Mouse (Mus musculus): ENCODE measurements at regions not wholly inside any gene's neighbourhood (a gene's known extent, or its start where the extent isn't known, plus 50 kb on each side); places are given as distances from the start of the nearest gene placed in this dataset.
"Not testable (repeated sequence)": the region's sequence is repeated elsewhere in the genome, so short reads cannot be mapped to it uniquely, and the experiment has no call there.

DNA sequence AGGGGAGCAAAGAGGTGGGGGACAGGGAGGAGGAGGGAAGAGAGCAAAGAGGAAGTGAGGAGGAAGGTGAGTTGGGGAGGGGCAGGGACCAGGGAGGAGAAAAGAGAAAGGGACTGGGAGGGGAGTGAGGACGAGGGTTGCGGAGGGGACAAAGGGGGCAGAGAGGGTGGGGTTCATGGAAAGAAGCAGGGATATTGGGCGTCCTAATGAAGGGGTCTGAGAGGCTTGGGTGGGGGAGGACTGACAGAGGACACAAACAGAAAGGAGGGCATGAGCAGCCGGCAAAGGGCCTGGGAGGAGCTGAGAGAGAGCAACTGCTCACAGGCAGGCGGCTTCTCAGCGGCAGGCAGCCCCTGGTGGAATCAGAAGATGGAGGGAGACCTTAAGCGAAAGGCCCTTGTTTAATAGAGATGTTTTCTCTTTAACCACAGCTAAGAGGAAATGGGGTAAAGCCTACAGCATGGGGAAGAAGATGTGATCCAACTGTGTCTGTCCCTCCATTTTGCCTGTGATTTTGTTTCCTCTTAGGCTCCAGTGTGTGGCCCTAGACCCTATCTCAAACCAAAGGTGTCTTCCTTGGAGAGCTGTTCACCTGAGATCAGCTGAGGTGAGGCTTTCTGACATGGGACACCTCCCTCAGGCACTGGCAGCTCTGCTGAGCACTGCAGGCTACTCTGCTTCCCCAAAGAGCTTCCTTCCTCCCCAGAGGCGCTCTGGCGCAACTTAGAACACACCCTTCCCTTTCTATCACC is 203.1 kb downstream of the Pten start:
- in situ Hi-C loops (cut with MboI; ENCODE audit: unreplicated experiment in 2 of 2) = no loop called here

DNA sequence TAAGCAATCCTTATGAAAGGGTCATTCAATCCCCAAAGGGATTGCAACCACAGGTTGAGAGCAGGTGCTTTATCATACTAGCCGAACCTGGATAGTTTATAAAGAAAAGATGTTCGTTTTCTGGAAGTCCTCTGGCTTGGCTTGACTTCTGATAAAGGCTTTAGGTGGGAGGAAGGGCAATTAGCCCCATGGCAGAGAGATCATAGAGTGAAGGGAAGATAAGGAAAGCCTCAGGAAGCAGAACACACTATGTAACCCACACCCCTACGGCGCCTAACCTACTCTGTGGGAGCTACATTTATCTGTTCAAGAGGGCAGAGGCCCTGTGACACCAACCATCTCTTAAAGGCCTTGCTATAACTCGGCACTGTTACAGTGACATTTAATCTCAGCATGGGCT is 204.2 kb downstream of the Pten start:
- in situ Hi-C loops (cut with MboI; ENCODE audit: unreplicated experiment in 2 of 2) = no loop called here

DNA sequence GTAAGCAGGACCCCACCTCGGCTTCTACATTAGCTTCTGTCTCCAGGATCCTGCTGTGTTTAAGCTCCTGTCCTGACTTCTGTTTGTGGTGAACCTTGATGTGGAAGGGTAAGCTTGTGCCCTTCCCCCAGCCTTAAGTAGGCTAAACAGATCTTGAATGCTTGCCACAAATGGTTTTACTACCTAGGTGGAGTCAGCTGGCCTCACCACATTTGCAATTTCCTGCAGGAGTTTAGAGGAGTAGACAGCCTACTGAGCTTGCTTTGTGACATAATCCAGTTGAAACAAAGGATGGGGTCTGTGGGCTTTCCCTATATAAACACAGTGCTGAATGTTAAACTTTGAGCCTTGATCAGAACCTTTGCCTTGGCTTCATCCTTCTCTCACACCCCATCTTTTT is 206.7 kb downstream of the Pten start:
- in situ Hi-C loops (cut with MboI; ENCODE audit: unreplicated experiment in 2 of 2) = no loop called here

DNA sequence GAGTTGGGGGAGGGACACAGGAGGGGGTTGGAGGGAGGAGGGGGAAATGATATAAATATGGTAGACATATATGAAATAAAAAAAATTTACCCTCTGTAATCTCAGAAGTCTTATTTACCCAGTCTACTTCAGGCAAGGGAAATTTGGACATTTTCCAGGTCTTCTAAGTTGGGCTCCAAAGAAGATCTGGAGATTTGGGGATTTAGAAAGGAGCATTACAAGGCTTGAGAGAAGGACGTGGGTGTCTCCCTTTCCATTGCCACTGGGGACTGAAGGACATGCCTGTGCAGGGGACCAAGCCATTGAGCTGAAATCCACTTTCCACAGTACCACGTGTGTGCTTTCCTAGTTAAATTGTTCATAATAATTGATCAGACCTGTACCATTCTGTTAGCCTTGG is 208.2 kb downstream of the Pten start:
- in situ Hi-C loops (cut with MboI; ENCODE audit: unreplicated experiment in 2 of 2) = no loop called here

- in situ Hi-C loops (cut with MboI; ENCODE audit: unreplicated experiment in 2 of 2) = no loop called here
Observed at GRCm38 (mm10) chr19:32969213-32969776, 212.0 kb downstream of the Pten start.

DNA sequence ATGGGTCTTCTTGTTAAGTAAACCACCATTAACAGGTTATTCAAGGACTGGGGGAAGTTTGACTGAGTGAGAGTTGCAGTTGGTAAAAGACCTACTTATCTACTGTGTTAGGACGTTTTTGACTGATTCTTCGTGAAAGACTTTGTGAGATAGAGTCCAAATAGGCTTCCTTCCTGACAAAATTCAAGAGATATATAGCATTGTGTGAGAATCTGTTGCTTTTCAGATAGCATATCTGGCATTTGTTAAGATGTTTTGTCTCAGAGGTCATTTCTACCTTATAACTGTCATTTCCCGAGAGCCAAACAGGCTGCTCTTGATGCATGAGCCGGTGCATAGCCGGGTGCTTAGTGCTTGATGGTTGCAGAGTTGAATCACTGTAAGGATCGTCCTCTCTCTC is 214.8 kb downstream of the Pten start:
- in situ Hi-C loops (cut with MboI; ENCODE audit: unreplicated experiment in 2 of 2) = no loop called here

GRCm38 (mm10) chr19:32973130-32973529 is 215.8 kb downstream of the Pten start:
- in situ Hi-C loops (cut with MboI; ENCODE audit: unreplicated experiment in 2 of 2) = no loop called here

DNA sequence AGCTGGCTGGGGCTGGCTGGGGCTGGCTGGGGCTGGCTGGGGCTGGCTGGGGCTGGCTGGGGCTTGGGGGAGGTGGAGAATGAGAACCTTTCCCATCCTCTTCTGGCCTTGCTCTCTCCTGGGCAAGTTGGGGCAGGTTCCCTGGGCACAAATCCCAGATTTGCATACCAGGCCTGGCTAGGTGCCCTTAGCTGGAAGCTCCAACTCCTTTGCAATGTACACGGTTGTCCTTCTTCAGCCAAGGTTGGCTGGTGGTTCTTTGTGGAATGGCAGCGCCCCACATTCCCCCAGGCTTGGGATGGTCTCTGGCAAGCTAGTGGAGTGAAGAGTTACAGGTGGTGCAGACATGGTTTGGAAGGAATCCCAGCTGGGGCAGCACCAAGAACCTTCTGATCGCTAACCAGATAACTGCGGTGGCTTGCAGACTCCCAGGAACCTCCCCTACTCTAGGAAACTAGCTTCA is 217.5 kb downstream of the Pten start:
- in situ Hi-C loops (cut with MboI; ENCODE audit: unreplicated experiment in 2 of 2) = loop anchor here in 1 of 2 experiments (5.0 kb wide), 1 partner anchor 52 kb away; no protein-coding TSS in a partner anchor

DNA sequence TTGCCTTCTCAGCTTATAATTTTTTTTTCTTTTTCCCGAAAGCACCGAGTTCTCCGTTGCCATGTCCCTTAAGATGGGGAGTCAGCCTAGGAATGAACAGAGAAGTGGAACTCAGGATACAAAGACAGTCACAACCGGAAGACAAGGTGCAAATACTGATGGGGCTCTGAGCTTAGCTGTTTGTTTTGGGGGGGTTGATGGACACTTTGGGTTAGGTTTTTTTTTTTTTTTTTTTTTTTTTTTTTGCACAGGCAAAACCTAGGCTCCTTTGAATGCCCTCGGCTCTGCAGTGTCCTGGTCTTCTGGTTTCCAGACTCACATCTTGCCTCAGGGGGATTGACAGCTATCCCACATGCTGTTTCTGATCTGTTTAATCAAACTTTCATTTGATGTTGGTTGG is 218.0 kb downstream of the Pten start:
- in situ Hi-C loops (cut with MboI; ENCODE audit: unreplicated experiment in 2 of 2) = loop anchor here in 1 of 2 experiments (5.0 kb wide), 1 partner anchor 52 kb away; no protein-coding TSS in a partner anchor

DNA sequence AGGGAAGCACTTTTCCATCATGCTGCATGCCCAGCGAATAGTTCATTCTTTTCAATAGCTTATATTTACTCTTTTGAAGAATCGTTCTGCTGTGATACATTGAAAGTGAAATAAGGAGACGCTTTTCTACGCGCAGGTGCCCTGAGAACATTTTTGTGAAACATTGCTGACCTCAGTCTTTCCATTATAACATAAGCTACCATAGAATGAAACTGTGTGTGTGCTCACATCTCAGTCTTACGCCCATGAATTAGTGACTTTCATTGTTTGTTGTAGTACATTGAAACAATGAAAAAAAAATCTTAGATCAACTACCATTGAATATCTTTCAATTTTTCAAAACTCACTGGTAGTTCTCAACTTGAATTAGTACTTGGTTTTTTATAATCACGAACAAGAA is 219.2 kb downstream of the Pten start:
- in situ Hi-C loops (cut with MboI; ENCODE audit: unreplicated experiment in 2 of 2) = loop anchor here in 1 of 2 experiments (5.0 kb wide), 1 partner anchor 51 kb away; no protein-coding TSS in a partner anchor

- in situ Hi-C loops (cut with MboI; ENCODE audit: unreplicated experiment in 2 of 2) = loop anchor here in 1 of 2 experiments (5.0 kb wide), 1 partner anchor 49 kb away; no protein-coding TSS in a partner anchor
Observed at GRCm38 (mm10) chr19:32978037-32978745, 220.9 kb downstream of the Pten start.

DNA sequence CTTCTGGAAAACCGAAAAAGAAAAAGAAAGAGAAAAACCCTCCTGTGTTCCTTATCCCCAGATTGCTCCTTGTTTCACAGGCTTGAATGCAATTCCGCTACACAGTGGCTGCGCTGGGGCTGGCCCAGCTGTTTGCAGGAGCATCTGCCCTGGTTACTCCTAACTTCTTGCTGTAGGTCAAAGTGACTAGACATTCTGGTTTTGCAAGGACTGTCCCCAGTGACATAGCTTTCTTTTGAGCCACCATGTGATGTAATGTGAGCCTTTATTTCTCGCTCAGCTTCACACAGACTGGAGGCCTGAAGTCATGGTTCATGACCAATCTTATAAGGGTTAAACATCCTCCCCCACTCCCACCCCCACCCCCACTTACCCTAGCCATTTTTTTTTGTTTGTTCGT is 222.8 kb downstream of the Pten start:
- in situ Hi-C loops (cut with MboI; ENCODE audit: unreplicated experiment in 2 of 2) = no loop called here

GRCm38 (mm10) chr19:32988713-32989112 is 231.4 kb downstream of the Pten start:
- in situ Hi-C loops (cut with MboI; ENCODE audit: unreplicated experiment in 2 of 2) = no loop called here

DNA sequence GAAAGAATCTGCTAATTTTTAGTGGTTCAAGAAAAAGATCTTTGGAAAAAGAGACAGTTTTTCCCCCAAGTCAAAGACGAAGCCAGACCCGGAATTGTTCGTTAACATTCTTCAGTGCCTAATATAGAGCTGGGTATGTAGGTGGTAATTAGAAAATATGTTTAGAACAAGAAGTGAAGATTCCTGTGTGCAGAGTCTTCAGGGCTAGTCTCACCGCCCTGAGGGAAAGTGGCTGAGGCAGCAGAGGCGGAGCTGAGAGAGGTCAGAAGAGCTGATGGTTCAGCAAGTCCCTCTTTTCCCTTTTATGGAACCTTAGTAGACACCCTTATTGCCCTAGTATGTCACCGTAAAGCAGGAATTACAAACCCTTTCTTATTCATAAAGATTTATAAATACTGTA is 232.0 kb downstream of the Pten start:
- in situ Hi-C loops (cut with MboI; ENCODE audit: unreplicated experiment in 2 of 2) = no loop called here

DNA sequence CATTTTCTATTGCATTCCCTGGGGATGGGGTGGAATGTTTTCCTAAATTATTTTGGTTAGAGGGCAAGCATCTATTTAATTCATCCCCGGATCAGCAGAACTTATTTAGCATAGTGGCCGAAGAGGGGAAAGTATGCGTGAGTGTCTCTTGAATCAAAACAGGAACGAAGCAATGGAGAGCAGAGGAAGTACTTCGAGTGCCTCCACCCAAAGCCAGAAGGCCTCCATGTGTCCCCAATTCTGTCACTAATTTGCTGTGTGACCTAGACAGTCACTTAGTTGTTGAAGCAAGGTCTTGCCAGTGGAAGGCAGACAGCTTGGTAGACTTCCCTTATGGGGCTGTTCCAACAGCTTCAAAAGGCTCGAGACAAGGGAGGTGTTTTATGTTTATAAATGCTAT is 233.3 kb downstream of the Pten start:
- in situ Hi-C loops (cut with MboI; ENCODE audit: unreplicated experiment in 2 of 2) = no loop called here

GRCm38 (mm10) chr19:32998576-32999170 is 241.4 kb downstream of the Pten start:
- in situ Hi-C loops (cut with MboI; ENCODE audit: unreplicated experiment in 2 of 2) = no loop called here

DNA sequence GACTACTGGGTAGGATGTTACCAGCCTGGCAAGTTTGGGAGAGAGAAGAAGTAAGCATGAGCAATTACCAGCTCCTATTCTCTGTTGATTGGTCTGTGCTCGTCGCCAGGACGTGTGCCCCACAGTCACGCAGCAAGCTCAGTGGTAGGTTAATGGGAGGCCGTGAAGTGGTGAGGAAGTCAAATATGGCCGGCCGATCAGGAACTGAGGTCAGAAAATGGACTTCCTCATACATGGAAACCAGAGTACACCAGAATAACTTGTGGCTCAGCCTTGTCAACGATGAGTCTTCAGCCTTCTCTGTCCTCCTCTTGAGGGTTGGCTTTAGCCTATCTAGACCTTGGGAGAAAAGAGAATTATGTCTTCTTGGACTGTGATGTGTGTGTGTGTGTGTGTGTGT is 250.3 kb downstream of the Pten start:
- in situ Hi-C loops (cut with MboI; ENCODE audit: unreplicated experiment in 2 of 2) = no loop called here

GRCm38 (mm10) chr19:33008076-33008475 is 250.8 kb downstream of the Pten start:
- in situ Hi-C loops (cut with MboI; ENCODE audit: unreplicated experiment in 2 of 2) = no loop called here

GRCm38 (mm10) chr19:33008794-33009193 is 251.5 kb downstream of the Pten start:
- in situ Hi-C loops (cut with MboI; ENCODE audit: unreplicated experiment in 2 of 2) = no loop called here

DNA sequence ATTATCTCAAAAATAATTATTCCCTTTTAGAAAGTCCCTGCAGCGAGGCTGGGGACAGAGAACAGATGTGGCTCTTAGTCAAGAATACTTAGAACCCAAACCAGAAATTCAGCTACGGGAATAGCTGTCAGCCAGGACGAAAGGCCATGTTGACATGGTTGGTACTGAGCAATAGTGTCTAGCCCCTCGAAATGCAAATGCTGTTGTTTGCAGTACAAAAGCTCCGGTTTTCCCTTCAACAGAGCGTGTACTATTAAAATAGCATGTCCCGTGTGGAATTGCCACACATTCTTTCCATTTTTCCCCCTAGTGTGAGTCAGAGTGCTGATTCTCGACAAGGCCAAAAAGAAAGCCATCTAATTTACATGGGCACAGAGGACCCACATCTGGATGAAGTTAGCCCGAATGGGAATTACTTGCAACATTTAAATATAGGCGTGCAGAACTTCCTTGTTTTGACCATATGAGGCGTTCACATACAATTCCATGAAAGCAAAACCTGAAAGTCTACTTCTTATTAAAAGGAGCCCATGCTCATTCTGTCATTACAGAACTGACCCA is 253.7 kb downstream of the Pten start:
- in situ Hi-C loops (cut with MboI; ENCODE audit: unreplicated experiment in 2 of 2) = no loop called here

- in situ Hi-C loops (cut with MboI; ENCODE audit: unreplicated experiment in 2 of 2) = not testable (repeated sequence)
Observed at GRCm38 (mm10) chr19:33014879-33015278, 257.6 kb downstream of the Pten start.
